Mouse (Mus musculus) mouse embryonic stem cell (cell line): Measurements from ENCODE around the gene 4933428G20Rik.

ENCODE experiments used
- in situ Hi-C, 2 experiments: fragments of 300-500 bp; cut with MboI; formaldehyde crosslinking; loops; 1 replicate in 1 of 2; 3 replicates in 1 of 2; pipeline ENCODE4 v1.14.3; 2019 to 2020; ENCODE audit warnings: low sequenced_read_pairs in 2 of 2, low pct_unique_long_range_greater_than_20kb in 1 of 2, mixed read lengths in 1 of 2; ENCODE audit not compliant: unreplicated experiment in 1 of 2

The 4933428G20Rik gene

GRCm38 (mm10) chr11:97534442-97535307, 34.5 kb upstream of the 4933428G20Rik start:
- in situ Hi-C loops: no loop called here

- in situ Hi-C loops: no loop called here
Measured at GRCm38 (mm10) chr11:97533653-97534052, 33.5 kb upstream of the 4933428G20Rik start.

GRCm38 (mm10) chr11:97532950-97533582, 32.9 kb upstream of the 4933428G20Rik start:
- in situ Hi-C loops: no loop called here

GRCm38 (mm10) chr11:97532354-97532753, 32.2 kb upstream of the 4933428G20Rik start:
- in situ Hi-C loops: no loop called here

GRCm38 (mm10) chr11:97531381-97532260, 31.5 kb upstream of the 4933428G20Rik start:
- in situ Hi-C loops: no loop called here

- in situ Hi-C loops: no loop called here
Measured at GRCm38 (mm10) chr11:97530961-97531360, 30.8 kb upstream of the 4933428G20Rik start.

- in situ Hi-C loops: no loop called here
Measured at GRCm38 (mm10) chr11:97530069-97530468, 29.9 kb upstream of the 4933428G20Rik start.

GRCm38 (mm10) chr11:97528282-97528808, 28.2 kb upstream of the 4933428G20Rik start:
- in situ Hi-C loops: no loop called here

- in situ Hi-C loops: no loop called here
Measured at GRCm38 (mm10) chr11:97525313-97525712, 25.2 kb upstream of the 4933428G20Rik start.

GRCm38 (mm10) chr11:97524306-97524705, 24.2 kb upstream of the 4933428G20Rik start:
- in situ Hi-C loops: no loop called here

GRCm38 (mm10) chr11:97523827-97524261, 23.7 kb upstream of the 4933428G20Rik start:
- in situ Hi-C loops: no loop called here

- in situ Hi-C loops: no loop called here
Measured at GRCm38 (mm10) chr11:97523107-97523506, 23.0 kb upstream of the 4933428G20Rik start.

GRCm38 (mm10) chr11:97521741-97522474, 21.8 kb upstream of the 4933428G20Rik start:
- in situ Hi-C loops: no loop called here

GRCm38 (mm10) chr11:97520541-97520940, 20.4 kb upstream of the 4933428G20Rik start:
- in situ Hi-C loops: no loop called here

- in situ Hi-C loops: no loop called here
Measured at GRCm38 (mm10) chr11:97513066-97513465, 12.9 kb upstream of the 4933428G20Rik start.

- in situ Hi-C loops: no loop called here
Measured at GRCm38 (mm10) chr11:97512511-97512910, 12.4 kb upstream of the 4933428G20Rik start.

GRCm38 (mm10) chr11:97511661-97512369, 11.7 kb upstream of the 4933428G20Rik start:
- in situ Hi-C loops: no loop called here
